Mouse (Mus musculus): ENCODE data around the gene Rab28. TPM values are rescaled to one million over a fixed set of nuclear protein-coding genes. Genes with fewer than 3 reads are reported as not detected.

Rab28 gene
- 53.3 and 62.8 TPM in 2 replicates for polyA plus RNA-seq (2012)

- TF ChIP-seq GATA1 (IDR thresholded peaks at IDR 0.05; ENCODE audit: low read length) = no peak
Observed at GRCm38 (mm10) chr5:41708051-41708630, at the start of gene Rab28. TSS of gene Rab28 (minus strand) at chr5:41708157.

- no peak for TF ChIP-seq GATA1 (IDR thresholded peaks at IDR 0.05; ENCODE audit: low read length)
Observed at GRCm38 (mm10) chr5:41757338-41757737, 49.4 kb upstream of the Rab28 start.

GRCm38 (mm10) chr5:41756396-41756795, 48.4 kb upstream of the Rab28 start:
- no peak for TF ChIP-seq GATA1 (IDR thresholded peaks at IDR 0.05; ENCODE audit: low read length)

GRCm38 (mm10) chr5:41755373-41755960, 47.5 kb upstream of the Rab28 start:
- no peak for TF ChIP-seq GATA1 (IDR thresholded peaks at IDR 0.05; ENCODE audit: low read length)

- TF ChIP-seq GATA1 (IDR thresholded peaks at IDR 0.05; ENCODE audit: low read length) = no peak
Observed at GRCm38 (mm10) chr5:41754836-41755235, 46.9 kb upstream of the Rab28 start.

GRCm38 (mm10) chr5:41754226-41754775, 46.3 kb upstream of the Rab28 start:
- TF ChIP-seq GATA1 (IDR thresholded peaks at IDR 0.05; ENCODE audit: low read length) = no peak

- TF ChIP-seq GATA1 (IDR thresholded peaks at IDR 0.05; ENCODE audit: low read length) = no peak
Observed at GRCm38 (mm10) chr5:41752721-41753120, 44.8 kb upstream of the Rab28 start.

- no peak for TF ChIP-seq GATA1 (IDR thresholded peaks at IDR 0.05; ENCODE audit: low read length)
Observed at GRCm38 (mm10) chr5:41744898-41745780, 37.2 kb upstream of the Rab28 start.

GRCm38 (mm10) chr5:41744234-41744633, 36.3 kb upstream of the Rab28 start:
- TF ChIP-seq GATA1 (IDR thresholded peaks at IDR 0.05; ENCODE audit: low read length) = no peak

- no peak for TF ChIP-seq GATA1 (IDR thresholded peaks at IDR 0.05; ENCODE audit: low read length)
Observed at GRCm38 (mm10) chr5:41738817-41739216, 30.9 kb upstream of the Rab28 start.

GRCm38 (mm10) chr5:41737039-41737438, 29.1 kb upstream of the Rab28 start:
- no peak for TF ChIP-seq GATA1 (IDR thresholded peaks at IDR 0.05; ENCODE audit: low read length)

- TF ChIP-seq GATA1 (IDR thresholded peaks at IDR 0.05; ENCODE audit: low read length) = no peak
Observed at GRCm38 (mm10) chr5:41727017-41727416, 19.1 kb upstream of the Rab28 start.

- no peak for TF ChIP-seq GATA1 (IDR thresholded peaks at IDR 0.05; ENCODE audit: low read length)
Observed at GRCm38 (mm10) chr5:41725573-41725972, 17.6 kb upstream of the Rab28 start.

- no peak for TF ChIP-seq GATA1 (IDR thresholded peaks at IDR 0.05; ENCODE audit: low read length)
Observed at GRCm38 (mm10) chr5:41707115-41708015, 592 bp downstream of the Rab28 start.

- no peak for TF ChIP-seq GATA1 (IDR thresholded peaks at IDR 0.05; ENCODE audit: low read length)
Observed at GRCm38 (mm10) chr5:41706777-41707114, 1.2 kb downstream of the Rab28 start.

Data from G1E-ER4 (cell line).